Mouse (Mus musculus) cerebellum, adult 2 months (tissue): Measurements from ENCODE around the gene Sox5.

ENCODE experiments used
- CTCF ChIP-seq: fragments of 200-500 bp; IDR thresholded peaks from 2 replicates; pipeline ENCODE4 v1.5.1; 2011; ENCODE audit warnings: low read depth, mild to moderate bottlenecking, control low read depth, low read length, moderate library complexity, borderline replicate concordance; ENCODE audit not compliant: insufficient read depth
- POLR2A ChIP-seq: fragments of 200-500 bp; IDR thresholded peaks from 2 replicates; pipeline ENCODE4 v1.6.1; 2011; ENCODE audit warnings: low read length, control low read depth, borderline replicate concordance; ENCODE audit not compliant: insufficient read depth

DNA sequence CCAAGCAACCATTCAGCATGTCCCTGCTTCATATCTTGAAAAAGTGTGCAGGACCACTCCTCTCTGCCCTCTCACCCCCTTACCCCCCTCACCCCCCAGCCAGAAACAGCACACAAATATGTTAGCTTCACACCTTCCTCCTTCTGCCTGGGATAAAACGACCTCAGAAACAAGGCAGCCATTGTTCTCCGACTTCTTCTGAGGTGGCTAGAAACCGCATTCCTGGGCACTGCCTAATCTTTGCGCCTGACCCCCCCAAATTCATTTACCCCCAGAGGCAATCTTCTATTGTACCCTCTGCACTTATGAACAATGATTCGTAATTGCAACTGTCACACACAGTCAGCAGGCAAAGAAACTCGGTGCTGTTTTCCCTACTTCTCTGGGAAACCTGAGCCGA lies 742.6 kb downstream of the Sox5 start:
- TF ChIP-seq CTCF (no peak), POLR2A (no peak)
